Mouse (Mus musculus): Measurements from ENCODE around the gene Enpp6.

- TF ChIP-seq POLR2A (IDR thresholded peaks at IDR 0.05; ENCODE audit: insufficient read depth, low read depth, low read length) (no peak), CTCF (IDR thresholded peaks at IDR 0.05) (no peak), EP300 (IDR thresholded peaks at IDR 0.05; ENCODE audit: insufficient read depth, low read depth, low read length) (no peak)
Observed at GRCm38 (mm10) chr8:47119895-47120294, 133.2 kb downstream of the Enpp6 start.

All from heart, adult 2 months (tissue).